Mouse (Mus musculus): ENCODE results near the gene Ppp4c. TPM values are rescaled to one million over a fixed set of nuclear protein-coding genes. Genes with fewer than 3 reads are reported as not detected.

The Ppp4c gene
- polyA plus RNA-seq, 1 experiment, result 199 TPM

- no peak overlapping the region for H3K27ac ChIP-seq (ENCODE audit: insufficient read depth, low read depth, low read length)
- peaks cover 26% of the 10 kb centered on the region for H3K36me3 ChIP-seq (ENCODE audit: control insufficient read depth, insufficient read depth, low read length)
- WGBS, result 66% methylated on average over 8 of the region's 8 CpGs
- H3K4me3 ChIP-seq (ENCODE audit: low read depth, low read length), result no peak overlapping the region
- H3K4me1 ChIP-seq (ENCODE audit: control insufficient read depth, insufficient read depth, insufficient read length, low read length), result peaks cover 14% of the 10 kb centered on the region
- TF ChIP-seq CTCF (IDR thresholded peaks at IDR 0.05; ENCODE audit: extremely low read depth, insufficient read length, insufficient replicate concordance, low read depth, low read length) (0 out of 2 replicates have a peak, but pooled peaks have one; percentile 5), POLR2A (IDR thresholded peaks at IDR 0.05; ENCODE audit: low read depth, low read length) (no peak)
- no peaks in the 10 kb centered on the region for H3K27me3 ChIP-seq (ENCODE audit: control insufficient read depth, insufficient read depth, low read length)
Measured at GRCm38 (mm10) chr7:126796350-126796932, 4.1 kb upstream of the Ppp4c start.

DNA sequence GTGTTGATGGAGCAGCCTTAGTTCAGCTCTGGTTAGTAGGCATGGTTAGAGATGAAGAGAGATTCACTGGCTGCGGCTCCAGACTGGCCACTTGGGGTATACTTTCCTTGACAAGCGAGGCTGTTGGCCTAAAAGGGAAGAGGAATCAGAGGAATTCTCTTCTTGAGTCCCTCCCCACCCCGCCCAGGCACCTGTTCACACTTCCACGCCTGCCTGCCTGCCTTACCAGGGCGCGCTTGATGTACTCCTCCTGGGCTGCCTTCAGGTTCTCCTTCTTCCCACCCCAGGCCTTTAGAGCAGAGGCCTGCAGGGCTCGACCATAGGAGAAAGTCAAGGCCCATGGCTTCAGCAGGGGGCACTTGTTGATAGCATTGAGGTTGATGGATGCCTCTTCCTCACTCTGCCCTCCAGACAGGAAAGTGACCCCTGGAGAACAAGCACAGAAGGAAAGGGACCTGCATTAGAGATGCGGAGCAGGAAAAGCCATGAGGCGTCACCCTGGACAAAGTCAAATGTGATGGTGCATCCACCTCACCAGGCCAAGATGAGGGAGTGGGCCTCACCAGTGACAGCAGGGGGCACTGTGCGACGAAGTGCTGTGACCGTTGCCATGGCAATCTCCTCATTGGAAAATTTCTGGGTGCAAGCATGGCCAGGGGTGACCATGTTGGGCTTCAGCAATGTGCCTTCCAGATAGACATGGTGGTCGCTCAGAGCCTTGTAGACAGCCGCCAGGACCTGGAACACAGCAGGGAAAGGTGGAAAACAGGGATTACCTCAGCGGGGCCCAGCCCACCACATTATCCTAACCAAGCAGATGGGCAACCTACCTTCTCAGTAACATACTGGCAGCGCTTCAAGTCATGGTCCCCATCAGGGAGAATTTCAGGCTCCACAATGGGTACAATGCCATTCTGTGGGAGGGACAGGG, 3.4 kb upstream of the Ppp4c start:
- peaks cover 16% of the 10 kb centered on the region for H3K4me1 ChIP-seq (ENCODE audit: control insufficient read depth, insufficient read depth, insufficient read length, low read length)
- H3K27ac ChIP-seq (ENCODE audit: insufficient read depth, low read depth, low read length), result no peak overlapping the region
- 89% methylated on average over 16 of the region's 16 CpGs for WGBS
- no peak overlapping the region for H3K4me3 ChIP-seq (ENCODE audit: low read depth, low read length)
- H3K27me3 ChIP-seq (ENCODE audit: control insufficient read depth, insufficient read depth, low read length), result no peaks in the 10 kb centered on the region
- TF ChIP-seq POLR2A (IDR thresholded peaks at IDR 0.05; ENCODE audit: low read depth, low read length), result no peak
- TF ChIP-seq CTCF (IDR thresholded peaks at IDR 0.05; ENCODE audit: extremely low read depth, insufficient read length, insufficient replicate concordance, low read depth, low read length), result no peak
- H3K36me3 ChIP-seq (ENCODE audit: control insufficient read depth, insufficient read depth, low read length), result peaks cover 26% of the 10 kb centered on the region

DNA sequence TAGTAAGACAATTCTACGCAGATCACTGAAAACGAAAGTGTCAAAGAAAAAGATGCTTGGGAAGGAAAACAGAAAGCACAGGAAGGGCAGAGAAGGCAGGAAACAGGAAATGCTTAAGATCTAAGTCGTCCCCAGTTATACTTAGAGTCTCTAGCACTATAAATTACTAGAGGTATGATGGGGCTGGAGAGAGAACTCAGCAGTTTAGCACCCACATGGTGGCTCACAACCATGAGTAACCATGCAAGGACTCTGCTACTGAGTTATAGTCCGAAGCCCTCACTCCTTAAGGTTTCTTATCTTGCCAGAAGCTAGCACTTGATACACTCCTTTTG, 1.9 kb upstream of the Ppp4c start:
- peaks cover 35% of the 10 kb centered on the region for H3K36me3 ChIP-seq (ENCODE audit: control insufficient read depth, insufficient read depth, low read length)
- no peak overlapping the region for H3K27ac ChIP-seq (ENCODE audit: insufficient read depth, low read depth, low read length)
- WGBS, result 62% methylated on average over 4 of the region's 4 CpGs
- no peaks in the 10 kb centered on the region for H3K27me3 ChIP-seq (ENCODE audit: control insufficient read depth, insufficient read depth, low read length)
- H3K4me3 ChIP-seq (ENCODE audit: low read depth, low read length), result no peak overlapping the region
- peaks cover 10% of the 10 kb centered on the region for H3K4me1 ChIP-seq (ENCODE audit: control insufficient read depth, insufficient read depth, insufficient read length, low read length)
- TF ChIP-seq POLR2A (IDR thresholded peaks at IDR 0.05; ENCODE audit: low read depth, low read length) (no peak), CTCF (IDR thresholded peaks at IDR 0.05; ENCODE audit: extremely low read depth, insufficient read length, insufficient replicate concordance, low read depth, low read length) (no peak)

DNA sequence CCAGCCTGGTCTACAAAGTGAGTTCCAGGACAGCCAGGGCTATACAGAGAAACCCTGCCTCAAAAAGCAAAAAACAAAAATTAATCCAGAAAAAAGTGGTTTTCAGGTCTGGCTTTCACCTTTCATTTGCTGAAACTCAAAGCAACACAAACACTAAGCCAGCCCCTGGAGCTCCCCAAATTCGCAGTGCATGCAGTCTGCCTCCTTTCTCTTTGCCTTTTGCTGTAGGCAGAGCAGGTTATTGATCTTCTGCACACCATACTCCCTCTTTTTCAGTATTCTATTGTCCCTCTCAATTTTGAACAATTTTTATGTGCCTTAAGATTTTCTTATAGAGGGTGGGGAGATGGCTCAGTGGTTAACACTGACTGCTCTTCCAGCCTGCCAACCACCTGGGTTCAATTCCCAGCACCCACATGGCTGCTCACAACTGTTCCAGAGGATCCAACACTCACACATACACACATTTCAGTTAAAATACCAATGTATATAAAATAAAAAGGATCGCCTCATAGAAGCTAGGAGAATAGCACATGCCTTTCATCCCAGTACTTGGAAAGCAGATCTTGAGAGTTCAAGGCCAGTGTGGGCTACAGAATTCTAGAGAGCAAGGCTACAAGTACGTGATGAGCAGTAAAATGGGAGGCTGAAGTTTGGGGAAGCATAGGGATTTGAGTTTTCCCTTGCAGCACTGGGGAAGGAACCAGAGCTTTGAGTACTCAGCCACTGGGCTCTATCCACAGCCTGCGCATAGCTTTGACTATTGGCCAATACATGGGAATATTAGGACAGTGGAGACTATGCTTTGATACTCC, 1.4 kb upstream of the Ppp4c start:
- Histone ChIP-seq H3K4me1 (ENCODE audit: control insufficient read depth, insufficient read depth, insufficient read length, low read length) (peaks cover 10% of the 10 kb centered on the region), H3K27me3 (ENCODE audit: control insufficient read depth, insufficient read depth, low read length) (no peaks in the 10 kb centered on the region), H3K36me3 (ENCODE audit: control insufficient read depth, insufficient read depth, low read length) (peaks cover 41% of the 10 kb centered on the region), H3K27ac (ENCODE audit: insufficient read depth, low read depth, low read length) (peak overlapping the region; percentile 28; the same call in 1 of the 2 replicates), H3K4me3 (ENCODE audit: low read depth, low read length) (no peak overlapping the region)
- TF ChIP-seq CTCF (IDR thresholded peaks at IDR 0.05; ENCODE audit: extremely low read depth, insufficient read length, insufficient replicate concordance, low read depth, low read length) (no peak), POLR2A (IDR thresholded peaks at IDR 0.05; ENCODE audit: low read depth, low read length) (no peak)
- WGBS, result 85% methylated on average over 4 of the region's 4 CpGs

DNA sequence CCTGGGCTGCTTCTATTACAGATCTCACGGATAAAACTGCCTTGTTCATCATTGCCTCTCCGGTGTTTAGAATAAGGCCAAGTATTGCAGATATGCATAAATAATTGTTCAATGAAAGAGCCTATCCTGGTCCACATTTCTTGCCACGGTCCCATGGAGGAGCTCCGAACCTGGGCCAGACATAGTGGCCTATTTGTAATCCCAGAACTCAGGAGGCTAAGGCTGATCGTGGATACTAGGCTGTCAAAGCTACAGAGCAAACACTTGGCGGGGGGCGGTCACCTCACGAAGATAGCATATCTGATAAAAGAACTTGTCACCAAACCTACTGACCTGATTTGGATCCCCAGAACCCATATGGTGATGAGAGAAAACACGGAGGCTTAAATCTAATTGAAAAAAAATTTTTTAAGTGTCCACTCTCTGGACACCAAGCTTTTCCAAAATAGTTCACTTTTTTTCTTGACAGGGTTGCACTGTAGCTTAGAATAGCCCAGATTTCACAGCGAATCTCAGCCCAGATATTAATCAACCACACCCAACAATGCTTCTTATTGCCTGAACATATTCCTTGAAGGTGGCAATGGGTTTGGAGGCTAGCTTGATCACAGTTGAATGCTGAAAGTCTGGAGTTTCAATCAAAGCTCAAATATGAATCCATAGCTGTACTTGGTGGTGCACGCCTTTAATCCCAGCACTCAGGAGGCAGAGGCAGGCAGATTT, 586 bp upstream of the Ppp4c start:
- Histone ChIP-seq H3K27me3 (ENCODE audit: control insufficient read depth, insufficient read depth, low read length) (no peaks in the 10 kb centered on the region), H3K4me1 (ENCODE audit: control insufficient read depth, insufficient read depth, insufficient read length, low read length) (peaks cover 10% of the 10 kb centered on the region), H3K36me3 (ENCODE audit: control insufficient read depth, insufficient read depth, low read length) (peaks cover 49% of the 10 kb centered on the region), H3K27ac (ENCODE audit: insufficient read depth, low read depth, low read length) (peak overlapping the region; percentile 72), H3K4me3 (ENCODE audit: low read depth, low read length) (peak overlapping the region; percentile 82)
- no peak for TF ChIP-seq POLR2A (IDR thresholded peaks at IDR 0.05; ENCODE audit: low read depth, low read length)
- no peak for TF ChIP-seq CTCF (IDR thresholded peaks at IDR 0.05; ENCODE audit: extremely low read depth, insufficient read length, insufficient replicate concordance, low read depth, low read length)
- 14% methylated on average over 11 of the region's 11 CpGs for WGBS

DNA sequence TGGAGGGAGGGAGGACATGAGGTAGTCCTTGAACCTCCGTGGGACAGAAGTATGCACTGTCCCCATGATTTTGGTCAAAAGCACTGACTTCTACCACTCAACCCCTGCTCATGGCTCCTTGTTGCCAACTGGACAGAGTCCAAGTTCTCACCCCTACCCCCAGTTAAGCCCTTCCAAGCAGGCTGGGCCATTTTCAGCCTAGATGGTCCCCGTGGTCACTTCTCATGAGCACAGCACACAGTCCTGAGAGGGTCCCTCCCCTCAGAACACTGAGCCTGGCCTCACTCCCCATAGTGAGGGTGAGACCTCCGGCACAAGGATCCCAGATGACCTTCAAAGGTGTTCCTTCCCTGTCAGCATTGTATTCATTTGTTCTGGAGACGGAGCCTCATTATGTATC, 3.2 kb downstream of the Ppp4c start:
- Histone ChIP-seq H3K4me3 (ENCODE audit: low read depth, low read length) (no peak overlapping the region), H3K36me3 (ENCODE audit: control insufficient read depth, insufficient read depth, low read length) (peaks cover 55% of the 10 kb centered on the region), H3K27me3 (ENCODE audit: control insufficient read depth, insufficient read depth, low read length) (no peaks in the 10 kb centered on the region), H3K27ac (ENCODE audit: insufficient read depth, low read depth, low read length) (no peak overlapping the region), H3K4me1 (ENCODE audit: control insufficient read depth, insufficient read depth, insufficient read length, low read length) (peaks cover 4% of the 10 kb centered on the region; the same call in 1 of the 2 replicates)
- no peak for TF ChIP-seq POLR2A (IDR thresholded peaks at IDR 0.05; ENCODE audit: low read depth, low read length)
- TF ChIP-seq CTCF (IDR thresholded peaks at IDR 0.05; ENCODE audit: extremely low read depth, insufficient read length, insufficient replicate concordance, low read depth, low read length), result no peak
- WGBS, result 81% methylated on average over 4 of the region's 4 CpGs

All from small intestine, adult 2 months (tissue).